Comparison of ENCODE assay signal across 8 mouse cellular contexts in genomic region chr17:80018976-80019541, GRCm38 (mm10). TPM values are rescaled to one million over a fixed set of nuclear protein-coding genes. Genes with fewer than 3 reads are reported as not detected.
A peak's percentile ranks its signal among the peaks of the same experiment; 100 is the strongest.
DNase-seq lines count a peak whose midpoint lies in the region; ATAC-seq lines count a peak whose summit lies in the region.

No protein-coding gene starts in this region.

- no peak overlapping the region for H3K27ac ChIP-seq in heart, embryonic 11.5 days (ENCODE audit: low read depth, low read length)
- H3K27ac ChIP-seq in kidney, embryonic 15.5 days, result no peak overlapping the region

- no peaks in the 10 kb centered on the region for H3K9me3 ChIP-seq in erythroblast, embryonic 14.5 days (ENCODE audit: control insufficient read depth, low read length)
- no peaks in the 10 kb centered on the region for H3K9me3 ChIP-seq in heart, embryonic 11.5 days (replicated peaks; ENCODE audit: control insufficient read depth, low read length)
- no peaks in the 10 kb centered on the region for H3K9me3 ChIP-seq in kidney, embryonic 15.5 days (replicated peaks)

- no peak overlapping the region for H3K9ac ChIP-seq in heart, embryonic 11.5 days (ENCODE audit: low read depth, low read length)
- peak overlapping the region; percentile 17; the same call in 1 of the 2 replicates for H3K9ac ChIP-seq in kidney, embryonic 15.5 days

- no peak for ATAC-seq in erythroblast, adult 5-6 weeks (replicated peaks; ENCODE audit: low FRiP score, poor library complexity, severe bottlenecking)
- ATAC-seq in heart, embryonic 11.5 days (replicated peaks; ENCODE audit: insufficient number of reproducible peaks, low FRiP score, low TSS enrichment), result 0 out of 2 replicates have a peak, but pooled peaks have one; percentile 27
- peak; percentile 70 for ATAC-seq in kidney, embryonic 15.5 days (replicated peaks; ENCODE audit: low FRiP score)
- peak; percentile 52; the same call in 1 of the 2 replicates for ATAC-seq in megakaryocyte, adult 5-6 weeks (ENCODE audit: poor library complexity, severe bottlenecking)

- H3K4me2 ChIP-seq in heart, embryonic 11.5 days, result peak overlapping the region; percentile 65
- H3K4me2 ChIP-seq in kidney, embryonic 15.5 days, result peak overlapping the region; percentile 58

- H3K4me1 ChIP-seq in erythroblast, embryonic 14.5 days (ENCODE audit: control insufficient read depth), result peaks cover 39% of the 10 kb centered on the region
- no peaks in the 10 kb centered on the region for H3K4me1 ChIP-seq in heart, embryonic 11.5 days (ENCODE audit: control insufficient read depth, insufficient read depth, low read length)
- H3K4me1 ChIP-seq in kidney, embryonic 15.5 days, result peaks cover 4% of the 10 kb centered on the region; the same call in 1 of the 2 replicates

- H3K4me3 ChIP-seq in erythroblast, embryonic 14.5 days (replicated peaks), result peak overlapping the region; percentile 21
- peak overlapping the region; percentile 24 for H3K4me3 ChIP-seq in heart, embryonic 11.5 days (ENCODE audit: low read depth, low read length)
- H3K4me3 ChIP-seq in kidney, embryonic 15.5 days (replicated peaks), result peak overlapping the region; percentile 31

- WGBS in heart, embryonic 11.5 days (ENCODE audit: insufficient replicate concordance), result 15% methylated on average over 22 of the region's 22 CpGs
- 13% methylated on average over 22 of the region's 22 CpGs for WGBS in kidney, embryonic 15.5 days

- no peaks in the 10 kb centered on the region for H3K36me3 ChIP-seq in erythroblast, embryonic 14.5 days (ENCODE audit: control insufficient read depth)
- H3K36me3 ChIP-seq in heart, embryonic 11.5 days (ENCODE audit: control insufficient read depth, insufficient read depth, low read length), result no peaks in the 10 kb centered on the region
- no peaks in the 10 kb centered on the region for H3K36me3 ChIP-seq in kidney, embryonic 15.5 days

- DNase-seq in adrenal gland, postnatal 14 days, result peak; percentile 59
- peak; percentile 47 for DNase-seq in thymus, postnatal 25 days
- DNase-seq in natural killer cell, adult 2 months (ENCODE audit: low spot score in 2 of 2), result no peak

- no peaks in the 10 kb centered on the region for H3K27me3 ChIP-seq in erythroblast, embryonic 14.5 days (ENCODE audit: control insufficient read depth)
- H3K27me3 ChIP-seq in heart, embryonic 11.5 days (ENCODE audit: control insufficient read depth, insufficient read depth, low read length), result no peaks in the 10 kb centered on the region
- no peaks in the 10 kb centered on the region for H3K27me3 ChIP-seq in kidney, embryonic 15.5 days

RNA-seq across cellular contexts. Expression of gene Hnrnpll, which starts 43.1 kb away (rescaled TPM):
- polyA plus RNA-seq in erythroblast, embryonic 14.5 days (2012), result 2.5 TPM in 2 replicates
- total RNA-seq in erythroblast, adult 5-6 weeks (2015; ENCODE audit: low replicate concordance), result 32.6 and 37.1 TPM in 2 replicates
- total RNA-seq in erythroblast, adult 5-6 weeks (2017; ENCODE audit: low replicate concordance), result 24.6 and 31.1 TPM in 2 replicates
- total RNA-seq in adrenal gland, postnatal 14 days (2021), result 50.6 and 54.1 TPM in 2 replicates
- polyA plus RNA-seq in heart, embryonic 11.5 days (2014; fragmentation: Nextera tagmentation; extraction: Ambion mirVana), result 51.5 and 53.4 TPM in 2 replicates
- polyA plus RNA-seq in kidney, embryonic 15.5 days (2015; fragmentation: Nextera tagmentation; extraction: Ambion mirVana), result 65.5 and 67.1 TPM in 2 replicates
- 97.4 and 108 TPM in 2 replicates for total RNA-seq in megakaryocyte, adult 5-6 weeks (2015)
- 53.1 and 65.2 TPM in 2 replicates for total RNA-seq in megakaryocyte, adult 5-6 weeks (2017)

Comparison
In these comparisons a context has a peak if more than half of its experiments do, and no peak if none do; other contexts are left out.
1. DNase-seq: peak in adrenal gland, postnatal 14 days (single experiment) and thymus, postnatal 25 days (single experiment); none in natural killer cell, adult 2 months (0 of 2).
2. Peak in every context shown above with its lines, with median percentiles within 50 percentile points of each other: H3K4me3 ChIP-seq.